Mouse (Mus musculus) liver, embryonic 13.5 days (tissue): ENCODE results near the gene Tnnc1. TPM values are rescaled to one million over a fixed set of nuclear protein-coding genes. Genes with fewer than 3 reads are reported as not detected.

Source experiments
- ATAC-seq: fragments of 200-750 bp; cut with Nextera tagmentation; 2 replicates; pipeline ENCODE4 v1.8.0; 2017; ENCODE audit warnings: low read depth, mild to moderate bottlenecking, moderate number of reproducible peaks, moderate library complexity
- DNase-seq: peaks from one replicate; pipeline ENCODE4 v3.0.0; 2022
- H3K27ac ChIP-seq: fragments of 300-500 bp; sonication (generic); 2 replicates; pipeline ENCODE4 v1.5.1; 2015; ENCODE audit warnings: moderate library complexity, mild to moderate bottlenecking, inconsistent platforms
- H3K27me3 ChIP-seq: fragments of 300-500 bp; sonication (generic); 2 replicates; pipeline ENCODE4 v1.6.1; 2015; ENCODE audit warnings: mild to moderate bottlenecking, inconsistent platforms
- H3K36me3 ChIP-seq: fragments of 300-500 bp; sonication (generic); 2 replicates; pipeline ENCODE4 v1.6.1; 2015; ENCODE audit warnings: mild to moderate bottlenecking, inconsistent platforms
- H3K4me1 ChIP-seq: fragments of 300-500 bp; sonication (generic); replicated peaks from 2 replicates; pipeline ENCODE4 v1.6.1; 2015; ENCODE audit warnings: inconsistent platforms
- H3K4me2 ChIP-seq: fragments of 300-500 bp; sonication (generic); 2 replicates; pipeline ENCODE4 v1.6.1; 2015; ENCODE audit warnings: inconsistent platforms, mild to moderate bottlenecking, moderate library complexity
- H3K4me3 ChIP-seq: fragments of 300-500 bp; sonication (generic); replicated peaks from 2 replicates; pipeline ENCODE4 v1.5.1; 2015; ENCODE audit warnings: mild to moderate bottlenecking, inconsistent platforms
- H3K9ac ChIP-seq: fragments of 300-500 bp; sonication (generic); 2 replicates; pipeline ENCODE4 v1.6.1; 2015; ENCODE audit warnings: mild to moderate bottlenecking, inconsistent platforms
- H3K9me3 ChIP-seq: fragments of 300-500 bp; sonication (generic); replicated peaks from 2 replicates; pipeline ENCODE4 v1.6.1; 2016; ENCODE audit warnings: inconsistent platforms
- WGBS: fragments of 180-500 bp; shearing (Covaris S2); methylation state at CpG from one replicate; pipeline ENCODE4 v1.1.7; 2015; ENCODE audit not compliant: insufficient replicate concordance; 5-methylcytosine and 5-hydroxymethylcytosine counted together
- polyA plus RNA-seq: library from polyadenylated mRNA; unstranded; fragments of >200 nt; fragmentation: Nextera tagmentation; extraction: Ambion mirVana; gene quantifications from 2 replicates; pipeline ENCODE4 v1.2.1, GENCODE M21; 2015

Tnnc1 gene
- polyA plus RNA-seq, 1 experiment from 2014 or later: 21.1 TPM

GRCm38 (mm10) chr14:31212499-31212898 is 4.4 kb downstream of the Tnnc1 start:
- DNase-seq (no peak), ATAC-seq (no peak)
- WGBS: 82% methylated on average over 3 of the region's 3 CpGs
- Histone ChIP-seq H3K4me3 (no peak overlapping the region), H3K4me2 (no peak overlapping the region), H3K9me3 (no peaks in the 10 kb centered on the region), H3K27ac (no peak overlapping the region), H3K4me1 (peaks cover 51% of the 10 kb centered on the region), H3K27me3 (0 out of 2 replicates have a peak, but pooled peaks cover 3% of the 10 kb centered on the region), H3K9ac (no peak overlapping the region), H3K36me3 (no peaks in the 10 kb centered on the region)

- Histone ChIP-seq H3K9me3 (no peaks in the 10 kb centered on the region), H3K27ac (no peak overlapping the region; the same call in 1 of the 2 replicates), H3K36me3 (no peaks in the 10 kb centered on the region), H3K9ac (no peak overlapping the region), H3K4me1 (peaks cover 46% of the 10 kb centered on the region), H3K4me2 (no peak overlapping the region), H3K4me3 (no peak overlapping the region), H3K27me3 (0 out of 2 replicates have a peak, but pooled peaks cover 6% of the 10 kb centered on the region)
- WGBS: 51% methylated on average over 8 of the region's 8 CpGs
- DNase-seq (no peak), ATAC-seq (peak; percentile 21; the same call in 1 of the 2 replicates)
These were observed 5.8 kb downstream of the Tnnc1 start for GRCm38 (mm10) chr14:31213868-31214267.

- 42% methylated on average over 3 of the region's 3 CpGs for WGBS
These were observed 6.6 kb downstream of the Tnnc1 start for GRCm38 (mm10) chr14:31214684-31215083.

GRCm38 (mm10) chr14:31215157-31216002 is 7.3 kb downstream of the Tnnc1 start:
- DNase-seq (peak; percentile 44), ATAC-seq (0 out of 2 replicates have a peak, but pooled peaks have one; percentile 14)
- WGBS: 26% methylated on average over 15 of the region's 15 CpGs
- Histone ChIP-seq H3K9ac (no peak overlapping the region), H3K9me3 (no peaks in the 10 kb centered on the region), H3K4me3 (no peak overlapping the region), H3K36me3 (no peaks in the 10 kb centered on the region), H3K4me2 (no peak overlapping the region), H3K27ac (no peak overlapping the region), H3K27me3 (peaks cover 6% of the 10 kb centered on the region; the same call in 1 of the 2 replicates), H3K4me1 (peaks cover 37% of the 10 kb centered on the region)

More at GRCm38 (mm10) chr14:31214684-31215083, 6.6 kb downstream of the Tnnc1 start:
- no peak overlapping the region for H3K4me3 ChIP-seq
- no peaks in the 10 kb centered on the region for H3K36me3 ChIP-seq
- peaks cover 38% of the 10 kb centered on the region for H3K4me1 ChIP-seq
- H3K9ac ChIP-seq: no peak overlapping the region
- H3K27me3 ChIP-seq: 0 out of 2 replicates have a peak, but pooled peaks cover 6% of the 10 kb centered on the region
- ATAC-seq (peak; percentile 15; the same call in 1 of the 2 replicates), DNase-seq (no peak)
- H3K4me2 ChIP-seq: no peak overlapping the region
- no peak overlapping the region for H3K27ac ChIP-seq
- H3K9me3 ChIP-seq: no peaks in the 10 kb centered on the region

- H3K27ac ChIP-seq: no peak within 1 kb of the TSS
- no peak for ATAC-seq
These were observed 8.7 kb downstream of the Tnnc1 start, which contains the start of gene Nisch for GRCm38 (mm10) chr14:31216846-31217245. TSS of gene Nisch (minus strand) at chr14:31216946.

GRCm38 (mm10) chr14:31217666-31218065 is 9.6 kb downstream of the Tnnc1 start, which contains the start of gene Sema3g:
TSS of gene Sema3g (plus strand) at chr14:31217860.
- peaks cover 22% of the 10 kb centered on the region for H3K4me1 ChIP-seq
- H3K4me3 ChIP-seq: no peak within 1 kb of the TSS
- H3K9ac ChIP-seq: peak within 1 kb of the TSS; percentile 5; the same call in 1 of the 2 replicates
- ATAC-seq (peak; percentile 64), DNase-seq (no peak)
- H3K4me2 ChIP-seq: 0 out of 2 replicates have a peak within 1 kb of the TSS, but pooled peaks have one; percentile 2
- no peaks in the 10 kb centered on the region for H3K36me3 ChIP-seq
- no peaks in the 10 kb centered on the region for H3K9me3 ChIP-seq
- H3K27ac ChIP-seq: no peak within 1 kb of the TSS
- peaks cover 6% of the 10 kb centered on the region; the same call in 1 of the 2 replicates for H3K27me3 ChIP-seq
- 8% methylated on average over 11 of the region's 11 CpGs for WGBS

More at GRCm38 (mm10) chr14:31216846-31217245, 8.7 kb downstream of the Tnnc1 start, which contains the start of gene Nisch:
- Histone ChIP-seq H3K9me3 (no peaks in the 10 kb centered on the region), H3K4me2 (0 out of 2 replicates have a peak within 1 kb of the TSS, but pooled peaks have one; percentile 2), H3K4me1 (peaks cover 28% of the 10 kb centered on the region), H3K36me3 (no peaks in the 10 kb centered on the region), H3K27me3 (peaks cover 6% of the 10 kb centered on the region; the same call in 1 of the 2 replicates), H3K4me3 (no peak within 1 kb of the TSS), H3K9ac (peak within 1 kb of the TSS; percentile 5; the same call in 1 of the 2 replicates)
- 56% methylated on average over 2 of the region's 2 CpGs for WGBS
- DNase-seq: no peak

- DNase-seq (no peak), ATAC-seq (no peak)
- Histone ChIP-seq H3K9me3 (no peaks in the 10 kb centered on the region), H3K36me3 (no peaks in the 10 kb centered on the region), H3K4me3 (no peak overlapping the region), H3K27me3 (peaks cover 10% of the 10 kb centered on the region), H3K9ac (no peak overlapping the region), H3K4me1 (peaks cover 11% of the 10 kb centered on the region; the same call in 1 of the 2 replicates), H3K4me2 (no peak overlapping the region), H3K27ac (no peak overlapping the region)
- WGBS: 70% methylated on average over 4 of the region's 4 CpGs
These were observed 18.9 kb downstream of the Tnnc1 start for GRCm38 (mm10) chr14:31226978-31227377.

GRCm38 (mm10) chr14:31228234-31228633 is 20.1 kb downstream of the Tnnc1 start:
- DNase-seq (no peak), ATAC-seq (no peak)
- Histone ChIP-seq H3K4me1 (peaks cover 18% of the 10 kb centered on the region; the same call in 1 of the 2 replicates), H3K9me3 (no peaks in the 10 kb centered on the region), H3K4me3 (no peak overlapping the region), H3K36me3 (no peaks in the 10 kb centered on the region), H3K4me2 (no peak overlapping the region), H3K27me3 (peaks cover 22% of the 10 kb centered on the region), H3K9ac (no peak overlapping the region), H3K27ac (0 out of 2 replicates have a peak overlapping the region, but pooled peaks have one; percentile 20)
- WGBS: 16% methylated on average over 6 of the region's 6 CpGs

- WGBS: 52% methylated on average over 8 of the region's 8 CpGs
- peaks cover 24% of the 10 kb centered on the region for H3K4me1 ChIP-seq
These were observed 22.3 kb downstream of the Tnnc1 start for GRCm38 (mm10) chr14:31230442-31230841.

GRCm38 (mm10) chr14:31232404-31233069 is 24.4 kb downstream of the Tnnc1 start:
- Histone ChIP-seq H3K9me3 (no peaks in the 10 kb centered on the region), H3K27ac (no peak overlapping the region), H3K9ac (no peak overlapping the region), H3K36me3 (no peaks in the 10 kb centered on the region), H3K27me3 (peaks cover 17% of the 10 kb centered on the region), H3K4me1 (peaks cover 24% of the 10 kb centered on the region), H3K4me2 (no peak overlapping the region), H3K4me3 (no peak overlapping the region)
- no peak for ATAC-seq
- DNase-seq: no peak
- WGBS: 61% methylated on average over 13 of the region's 13 CpGs

More at GRCm38 (mm10) chr14:31230442-31230841, 22.3 kb downstream of the Tnnc1 start:
- Histone ChIP-seq H3K4me2 (no peak overlapping the region), H3K4me3 (no peak overlapping the region), H3K27me3 (peaks cover 22% of the 10 kb centered on the region), H3K36me3 (no peaks in the 10 kb centered on the region), H3K9ac (no peak overlapping the region), H3K9me3 (no peaks in the 10 kb centered on the region), H3K27ac (no peak overlapping the region)
- no peak for ATAC-seq
- DNase-seq: no peak
